Mouse (Mus musculus) G1E (cell line): ENCODE results near the gene Pvr. TPM values are rescaled to one million over a fixed set of nuclear protein-coding genes. Genes with fewer than 3 reads are reported as not detected.

ENCODE experiments used
- ATAC-seq: 2 replicates; pipeline ENCODE4 v1.8.0; 2016; ENCODE audit warnings: mild to moderate bottlenecking; ENCODE audit not compliant: insufficient number of reproducible peaks, poor library complexity, low FRiP score, severe bottlenecking; ENCODE audit errors: extremely low read depth
- DNase-seq: peaks from one replicate; pipeline ENCODE4 v3.0.0; 2012; ENCODE audit warnings: low spot score
- H3K27me3 ChIP-seq: 2 replicates; pipeline ENCODE4 v1.6.1; 2012; ENCODE audit warnings: mild to moderate bottlenecking, low read length, inconsistent platforms; ENCODE audit not compliant: insufficient read depth
- H3K36me3 ChIP-seq: replicated peaks from 2 replicates; pipeline ENCODE3; 2012; ENCODE audit warnings: mild to moderate bottlenecking, inconsistent platforms
- H3K4me1 ChIP-seq: 2 replicates; pipeline ENCODE4 v1.6.1; 2012; ENCODE audit warnings: low read depth, low read length, inconsistent platforms, mixed read lengths; ENCODE audit not compliant: insufficient read depth
- H3K4me3 ChIP-seq: 2 replicates; pipeline ENCODE4 v1.5.1; 2012; ENCODE audit warnings: low read depth, mild to moderate bottlenecking, inconsistent platforms, low read length, moderate library complexity, mixed read lengths
- H3K9me3 ChIP-seq: replicated peaks from 2 replicates; pipeline ENCODE4 v1.6.1; 2012; ENCODE audit warnings: inconsistent platforms
- CTCF ChIP-seq: IDR thresholded peaks from 2 replicates; pipeline ENCODE4 v1.5.1; 2012; ENCODE audit warnings: low read depth, low read length, inconsistent platforms, mixed read lengths
- GATA1 ChIP-seq: IDR thresholded peaks from 2 replicates; pipeline ENCODE4 v1.6.1; 2012; ENCODE audit warnings: borderline replicate concordance, low read length, inconsistent platforms, mixed read lengths
- GATA2 ChIP-seq: IDR thresholded peaks from 2 replicates; pipeline ENCODE4 v1.6.1; 2012; ENCODE audit warnings: low read depth, low read length, inconsistent platforms, borderline replicate concordance
- POLR2AphosphoS5 ChIP-seq: IDR thresholded peaks from 2 replicates; pipeline ENCODE4 v1.6.1; 2012; ENCODE audit warnings: low read depth, low read length, inconsistent platforms; ENCODE audit not compliant: insufficient replicate concordance
- TAL1 ChIP-seq: conservative IDR thresholded peaks from 2 replicates; pipeline ENCODE4 v1.6.1; 2012; ENCODE audit warnings: low read depth, low read length, inconsistent platforms, mixed read lengths
- polyA plus RNA-seq: library from polyadenylated mRNA; stranded (reverse); fragments of >175 nt; gene quantifications from 2 replicates; pipeline ENCODE4 v1.2.3, GENCODE M21; 2012
- total RNA-seq, 2 experiments: library from RNA; stranded (forward) in 1 of 2; stranded (reverse) in 1 of 2; fragments of 200-1000 nt in 1 of 2; fragments of >200 nt in 1 of 2; fragmentation: Nextera tagmentation in 1 of 2; gene quantifications; 2 replicates each; pipeline ENCODE4 v1.2.3; 2014 to 2017

Gene Pvr
- total and polyA plus RNA-seq, 3 experiments: 0.33 TPM; not detected in 2

- no peak for DNase-seq
- TF ChIP-seq POLR2AphosphoS5 (no peak), CTCF (peak; percentile 14; the same call in 1 of the 2 replicates)
- no peaks in the 10 kb centered on the region for H3K4me1 ChIP-seq
- no peaks in the 10 kb centered on the region for H3K36me3 ChIP-seq
- no peak for ATAC-seq
- no peaks in the 10 kb centered on the region for H3K27me3 ChIP-seq
- H3K9me3 ChIP-seq: no peaks in the 10 kb centered on the region
- no peak overlapping the region for H3K4me3 ChIP-seq
These were observed 35.4 kb upstream of the Pvr start for GRCm38 (mm10) chr7:19956341-19956781.

DNA sequence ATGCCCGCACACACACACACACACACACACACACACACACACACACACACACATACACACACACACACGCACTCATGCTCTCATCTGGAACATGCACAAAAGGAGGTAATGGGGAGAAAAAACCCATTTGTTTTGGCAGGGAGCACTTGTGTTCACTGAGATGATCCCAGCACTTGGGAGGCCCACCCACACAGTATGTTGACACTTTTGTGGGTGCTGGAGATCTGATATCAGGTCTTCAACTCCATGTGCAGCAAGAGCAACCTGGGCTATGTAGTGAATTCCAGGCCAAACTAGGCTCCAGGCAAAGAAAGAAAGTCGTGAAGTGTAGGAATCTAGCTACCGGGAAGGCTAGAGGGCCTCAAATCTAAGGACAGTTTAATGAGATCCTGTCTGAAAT is 34.9 kb upstream of the Pvr start:
- H3K4me1 ChIP-seq: no peaks in the 10 kb centered on the region
- DNase-seq (no peak), ATAC-seq (no peak)
- no peak overlapping the region for H3K4me3 ChIP-seq
- no peaks in the 10 kb centered on the region for H3K27me3 ChIP-seq
- TF ChIP-seq CTCF (no peak), GATA1 (no peak), TAL1 (no peak), POLR2AphosphoS5 (no peak), GATA2 (no peak)
- no peaks in the 10 kb centered on the region for H3K36me3 ChIP-seq
- H3K9me3 ChIP-seq: no peaks in the 10 kb centered on the region

DNA sequence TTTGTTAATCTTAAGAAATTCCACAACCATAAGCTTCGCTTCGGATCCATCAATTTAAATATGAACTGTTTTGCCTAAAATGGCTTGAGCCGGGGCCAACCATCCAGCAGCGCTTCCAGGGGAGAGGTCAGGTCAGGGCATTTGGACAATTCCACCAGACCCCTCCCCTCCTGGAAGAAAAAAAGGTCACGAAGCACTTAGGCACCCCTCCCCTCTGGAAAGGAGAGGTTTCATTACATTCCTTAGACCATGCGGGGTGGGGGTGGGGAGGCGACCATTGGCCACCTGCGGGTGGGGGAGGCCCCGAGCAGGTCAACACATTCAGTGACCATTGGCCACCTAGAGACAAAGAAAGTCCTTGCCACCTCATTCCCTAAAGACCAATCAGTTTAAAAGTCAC is 32.1 kb upstream of the Pvr start:
- H3K36me3 ChIP-seq: no peaks in the 10 kb centered on the region
- DNase-seq (no peak), ATAC-seq (no peak)
- no peaks in the 10 kb centered on the region for H3K9me3 ChIP-seq
- no peak overlapping the region for H3K4me3 ChIP-seq
- no peaks in the 10 kb centered on the region for H3K4me1 ChIP-seq
- no peak for TF ChIP-seq TAL1
- TF ChIP-seq POLR2AphosphoS5: no peak
- TF ChIP-seq CTCF: no peak
- no peak for TF ChIP-seq GATA2
- no peak for TF ChIP-seq GATA1
- H3K27me3 ChIP-seq: no peaks in the 10 kb centered on the region

- Histone ChIP-seq H3K27me3 (no peaks in the 10 kb centered on the region), H3K4me3 (no peak overlapping the region), H3K9me3 (no peaks in the 10 kb centered on the region), H3K36me3 (no peaks in the 10 kb centered on the region), H3K4me1 (no peaks in the 10 kb centered on the region)
- no peak for TF ChIP-seq TAL1
- TF ChIP-seq CTCF: no peak
- no peak for TF ChIP-seq GATA2
- TF ChIP-seq GATA1: no peak
- TF ChIP-seq POLR2AphosphoS5: no peak
- DNase-seq: no peak
- no peak for ATAC-seq
These were observed 31.5 kb upstream of the Pvr start for GRCm38 (mm10) chr7:19952320-19952986.

DNA sequence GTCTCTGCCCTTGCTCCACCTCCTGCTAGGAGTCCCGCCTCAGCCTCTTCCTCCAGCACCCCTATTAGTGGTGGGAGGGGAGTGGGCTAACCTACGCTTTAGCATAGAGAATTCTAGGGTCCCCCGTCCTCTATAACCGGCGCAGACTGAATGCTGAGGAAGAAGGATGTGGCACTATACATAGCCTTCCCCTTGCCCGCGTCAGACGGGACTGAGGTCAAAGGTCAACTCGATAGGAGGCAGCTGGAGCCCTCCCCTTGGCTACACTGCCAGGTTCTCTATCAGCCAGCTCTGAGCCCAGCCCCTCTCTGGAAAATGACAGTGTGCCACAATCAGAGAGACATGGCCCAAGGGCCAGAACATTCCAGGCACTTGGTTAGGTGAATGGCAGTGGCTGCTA is 29.6 kb upstream of the Pvr start, which contains the start of gene Igsf23:
Gene Igsf23 (minus strand): TSS at position 168 of the 400 bp plus-strand sequence.
- DNase-seq (no peak), ATAC-seq (no peak)
- Histone ChIP-seq H3K9me3 (no peaks in the 10 kb centered on the region), H3K4me3 (no peak within 1 kb of the TSS), H3K4me1 (no peaks in the 10 kb centered on the region), H3K36me3 (no peaks in the 10 kb centered on the region), H3K27me3 (no peaks in the 10 kb centered on the region)
- no peak for TF ChIP-seq CTCF
- no peak for TF ChIP-seq GATA2
- TF ChIP-seq TAL1: no peak
- no peak for TF ChIP-seq GATA1
- no peak for TF ChIP-seq POLR2AphosphoS5

DNA sequence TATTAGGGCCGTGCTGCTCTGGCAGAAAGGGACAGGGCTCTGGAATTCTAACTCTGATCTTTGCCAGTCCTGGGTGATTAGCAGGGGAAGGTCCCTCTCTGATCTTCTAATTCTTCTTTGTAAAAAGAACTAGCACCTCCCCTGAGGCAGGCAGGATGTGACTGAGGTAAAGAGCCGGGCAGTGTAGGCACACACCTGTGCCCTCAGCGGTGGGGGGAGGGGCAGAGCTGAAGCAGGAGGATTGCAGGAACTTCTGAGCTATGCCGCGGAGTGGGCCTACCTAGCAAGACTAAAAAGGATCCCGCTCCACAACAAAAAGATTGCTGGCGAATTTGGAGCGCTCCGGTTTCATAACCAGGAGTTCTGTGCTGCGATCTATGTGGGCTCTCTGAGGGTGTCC is 29.0 kb upstream of the Pvr start:
- Histone ChIP-seq H3K4me1 (no peaks in the 10 kb centered on the region), H3K9me3 (no peaks in the 10 kb centered on the region), H3K27me3 (no peaks in the 10 kb centered on the region), H3K4me3 (no peak overlapping the region), H3K36me3 (no peaks in the 10 kb centered on the region)
- DNase-seq (no peak), ATAC-seq (no peak)
- TF ChIP-seq TAL1 (no peak), CTCF (no peak), GATA1 (no peak), POLR2AphosphoS5 (no peak), GATA2 (no peak)

DNA sequence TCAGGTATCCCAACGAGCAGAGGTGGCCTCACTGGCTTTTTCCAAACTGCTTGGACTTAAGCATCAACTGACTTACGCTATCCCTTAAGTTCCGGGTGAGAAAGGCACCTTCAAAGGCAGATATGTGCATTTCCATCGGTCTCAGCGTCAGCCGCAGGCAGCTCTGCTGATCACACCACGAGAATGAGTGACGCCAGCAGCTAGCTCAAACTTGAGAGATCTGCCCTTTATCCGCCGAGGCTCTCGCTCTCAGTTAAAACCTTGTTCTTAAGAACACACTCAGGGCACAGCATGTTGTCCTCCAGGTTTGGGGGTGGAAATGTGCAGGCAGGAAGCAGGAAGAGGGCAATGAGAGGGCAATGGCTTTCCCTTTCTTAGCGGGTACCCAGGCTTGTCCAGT is 28.0 kb upstream of the Pvr start:
- ATAC-seq: no peak
- H3K36me3 ChIP-seq: no peaks in the 10 kb centered on the region
- H3K9me3 ChIP-seq: no peaks in the 10 kb centered on the region
- H3K27me3 ChIP-seq: no peaks in the 10 kb centered on the region
- DNase-seq: no peak
- no peak overlapping the region for H3K4me3 ChIP-seq
- TF ChIP-seq POLR2AphosphoS5 (no peak), CTCF (no peak), TAL1 (no peak)
- no peaks in the 10 kb centered on the region for H3K4me1 ChIP-seq
